Mouse (Mus musculus): ENCODE measurements around the gene Tomm7.
A peak's percentile ranks its signal among the peaks of the same experiment; 100 is the strongest.
"Not testable (repeated sequence)": the region's sequence is repeated elsewhere in the genome, so short reads cannot be mapped to it uniquely, and the experiment has no call there.

Tomm7 gene

DNA sequence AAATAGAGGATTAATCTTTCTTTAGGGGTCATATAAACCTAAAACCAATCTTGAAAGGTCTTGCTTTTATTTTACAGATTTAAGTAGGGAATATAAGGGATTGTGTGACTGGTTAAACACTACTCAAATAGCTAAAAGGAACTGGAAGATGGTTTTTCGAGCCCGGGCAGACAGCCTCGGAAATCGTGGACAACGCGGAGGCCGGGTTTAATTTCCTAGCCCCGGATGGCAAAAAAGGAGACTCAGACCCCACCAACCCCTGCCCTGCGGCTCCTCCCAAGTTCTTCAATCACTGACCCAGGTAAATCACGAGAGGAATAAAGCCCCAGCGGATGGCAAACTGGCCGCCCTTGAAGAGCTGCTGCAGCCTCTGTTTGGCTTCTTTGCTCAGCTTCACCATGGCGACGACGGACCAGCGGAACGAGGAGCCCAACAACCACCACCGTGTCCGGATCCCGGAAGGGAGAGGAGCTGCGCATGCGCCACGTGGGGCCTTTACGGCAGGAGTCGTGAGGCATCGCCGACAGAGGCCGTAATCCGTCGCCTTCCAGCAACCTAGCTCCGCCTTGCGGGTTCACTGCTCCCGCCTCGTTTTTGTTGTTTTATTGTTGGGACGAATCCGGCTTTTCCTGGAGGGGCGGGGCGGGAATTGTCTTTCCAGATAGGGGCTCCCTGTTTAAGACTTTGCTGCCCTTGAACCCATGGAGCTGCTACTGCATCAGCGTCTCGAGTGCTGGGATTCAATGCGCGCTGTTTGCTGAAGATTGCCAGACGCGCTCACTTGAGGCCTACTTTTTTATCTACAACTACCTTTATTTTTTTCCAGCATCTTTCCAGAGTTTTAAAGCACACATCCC is at the start of gene Tomm7:
Gene Tomm7, minus strand, starts transcription at position 488 of the 857 bp plus-strand sequence.
- peak; percentile 95 to 96 for DNase-seq

DNA sequence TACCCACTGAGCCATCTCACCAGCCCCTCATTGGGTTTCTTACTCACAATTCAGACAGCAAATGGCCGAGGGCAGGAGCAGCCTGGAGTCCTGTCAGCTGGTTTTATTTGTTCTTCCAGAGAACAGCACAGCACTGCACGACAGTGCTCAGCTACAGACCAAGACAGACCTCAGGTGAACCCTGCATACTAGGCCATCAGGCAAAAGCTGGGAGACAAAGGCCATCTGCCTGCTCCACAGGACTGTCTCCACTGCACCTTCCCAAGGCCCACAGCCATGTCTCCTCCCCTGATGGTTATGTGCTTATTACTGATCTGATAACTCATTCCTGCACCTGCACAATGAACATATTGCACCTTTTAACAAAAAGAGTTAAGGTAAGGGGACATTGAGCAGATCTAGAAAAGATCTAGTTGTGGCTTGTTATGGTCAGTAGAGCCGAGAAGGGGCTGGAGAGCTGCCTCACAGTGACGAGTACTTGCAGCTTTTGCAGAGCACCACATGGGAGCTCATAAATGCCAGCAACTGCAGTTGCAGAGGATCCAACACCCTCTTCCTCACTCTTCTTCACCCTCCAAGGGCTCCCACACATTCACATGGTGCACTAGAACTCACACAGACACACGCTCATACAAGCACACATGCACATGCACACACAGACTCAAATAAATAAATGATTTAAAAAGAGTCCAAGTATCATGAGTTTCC is 49.3 kb upstream of the Tomm7 start:
- DNase-seq: no peak

DNA sequence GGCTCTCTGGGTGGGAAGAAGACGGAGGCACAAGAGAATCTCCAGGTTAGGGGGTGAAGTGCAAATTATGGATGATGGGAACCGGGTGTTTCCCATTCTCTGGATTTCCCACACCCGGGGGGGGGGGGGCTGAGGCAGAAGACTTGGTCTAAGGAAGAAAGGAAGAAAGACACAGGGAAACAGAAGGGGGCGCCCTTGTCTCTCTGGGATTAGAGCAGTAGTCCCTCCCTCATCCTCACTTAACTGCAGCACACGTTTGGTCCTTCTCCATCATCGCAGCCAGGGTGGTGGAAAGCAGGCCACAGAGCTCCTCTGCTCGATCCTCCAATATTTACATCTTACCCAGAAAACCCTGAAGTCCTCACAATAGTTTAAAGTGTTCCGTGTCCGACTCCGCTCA is 46.8 kb upstream of the Tomm7 start:
- peak; percentile 57 to 66 for DNase-seq

DNA sequence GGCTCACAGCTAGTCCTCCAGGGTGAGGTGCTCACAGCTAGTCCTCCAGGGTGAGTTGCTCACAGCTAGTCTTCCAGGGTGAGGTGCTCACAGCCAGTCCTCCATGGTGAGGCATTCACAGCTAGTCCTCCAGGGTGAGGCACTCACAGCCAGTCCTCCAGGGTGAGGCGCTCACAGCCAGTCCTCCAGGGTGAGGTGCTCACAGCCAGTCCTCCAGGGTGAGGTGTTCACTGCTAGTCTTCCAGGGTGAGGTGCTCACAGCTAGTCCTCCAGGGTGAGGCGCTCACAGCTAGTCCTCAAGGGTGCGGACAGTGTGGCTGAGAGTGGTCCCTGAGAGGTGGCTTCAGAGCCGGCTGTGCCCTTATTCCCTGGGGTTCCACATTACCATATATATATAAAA is 45.5 kb upstream of the Tomm7 start:
- DNase-seq: no peak

DNA sequence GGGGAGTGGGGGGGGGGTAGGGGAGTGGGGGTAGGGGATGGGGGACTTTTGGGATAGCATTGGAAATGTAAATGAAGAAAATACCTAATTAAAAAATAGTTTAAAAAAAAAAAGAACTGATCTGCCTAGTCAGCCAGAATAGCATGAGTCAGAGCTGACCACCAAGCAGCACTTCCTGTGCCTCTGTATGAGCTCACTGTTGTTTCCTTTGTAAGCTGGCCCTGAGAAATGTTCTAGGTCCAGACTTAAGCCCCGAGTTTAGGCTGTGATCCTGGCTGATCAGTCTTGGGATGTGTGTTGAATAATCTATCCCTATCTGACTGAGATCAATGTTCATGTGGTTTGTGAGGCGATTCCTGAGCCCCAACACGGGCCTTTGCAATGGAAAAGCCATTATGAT is 43.1 kb upstream of the Tomm7 start:
- no peak for DNase-seq

DNA sequence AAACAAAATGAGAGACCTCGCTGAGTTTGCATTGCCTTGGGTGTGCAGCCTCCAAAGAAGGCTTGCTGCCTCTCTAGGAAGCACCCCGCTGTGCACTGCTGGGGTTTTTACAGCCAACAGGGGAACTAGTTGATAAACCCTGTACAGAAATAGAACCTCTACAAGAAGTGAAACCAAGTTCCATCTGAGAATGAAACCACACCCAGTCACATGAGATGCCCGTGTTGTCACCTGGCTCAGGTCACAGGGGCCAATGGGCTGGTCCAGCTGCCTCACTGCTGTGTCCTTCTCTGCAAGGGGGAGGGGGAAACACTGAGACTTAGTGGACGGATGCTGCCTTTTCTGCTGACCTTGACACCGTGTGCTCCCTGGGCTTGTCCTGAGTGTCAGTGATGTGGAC is 30.5 kb upstream of the Tomm7 start:
- DNase-seq: peak; percentile 80 to 84

DNA sequence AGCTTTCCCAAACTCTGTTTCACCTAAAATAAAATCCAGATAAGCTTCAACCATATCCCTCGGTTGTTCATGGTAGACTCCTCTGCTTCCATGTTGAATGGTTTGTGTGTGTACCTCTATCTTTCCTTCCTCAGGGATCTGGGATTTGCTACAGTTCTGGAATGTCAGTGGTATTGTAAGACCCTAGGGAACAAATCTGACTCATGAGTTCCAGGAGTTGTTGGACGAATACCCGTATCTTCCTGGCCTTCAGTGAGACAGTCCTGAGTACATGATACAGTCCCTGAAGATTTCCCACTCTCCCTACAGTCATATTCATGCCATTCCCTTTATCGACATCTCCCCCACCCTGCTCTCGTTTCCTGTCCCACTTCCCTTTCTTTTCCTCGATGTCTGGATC is 28.6 kb upstream of the Tomm7 start:
- no peak for DNase-seq

DNA sequence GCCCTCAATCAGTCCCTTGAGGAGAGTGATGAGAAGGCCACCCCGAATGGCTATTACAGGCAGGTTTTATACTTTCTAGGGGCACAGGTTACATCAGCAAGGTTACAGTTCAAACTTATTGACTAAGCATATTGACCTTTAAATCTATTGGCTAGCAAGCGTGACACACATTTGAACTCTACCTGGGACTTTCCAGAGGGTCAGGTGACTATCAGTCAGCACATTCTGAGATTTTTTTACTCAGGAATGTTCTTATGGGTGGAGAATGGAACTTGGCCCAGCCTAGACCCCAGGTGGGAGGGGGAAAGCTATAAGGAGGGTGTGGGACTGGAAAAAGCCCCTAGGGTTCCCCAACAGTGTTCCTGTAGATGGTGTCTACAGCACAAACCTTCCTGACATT is 27.4 kb upstream of the Tomm7 start:
- not testable (repeated sequence) for DNase-seq

DNA sequence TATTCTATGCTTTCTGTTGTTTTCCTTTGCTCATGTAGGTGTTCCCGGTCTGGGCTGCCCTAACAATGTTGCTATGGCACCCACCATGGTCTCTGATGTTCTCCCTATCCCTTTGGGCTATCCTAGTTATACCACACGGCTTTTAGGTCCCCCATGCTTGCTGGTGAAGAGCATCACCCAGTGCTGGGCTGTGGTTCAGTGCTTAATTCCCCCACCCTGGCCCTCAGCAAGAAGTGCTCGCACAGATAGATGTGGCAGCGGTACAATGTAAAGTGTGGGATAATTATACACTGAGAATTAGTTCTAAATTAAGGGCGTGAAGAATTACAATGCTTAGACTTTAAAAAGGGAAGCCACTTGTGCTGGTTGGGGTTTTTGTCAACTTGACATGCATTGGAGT is 22.0 kb upstream of the Tomm7 start:
- DNase-seq: no peak

DNA sequence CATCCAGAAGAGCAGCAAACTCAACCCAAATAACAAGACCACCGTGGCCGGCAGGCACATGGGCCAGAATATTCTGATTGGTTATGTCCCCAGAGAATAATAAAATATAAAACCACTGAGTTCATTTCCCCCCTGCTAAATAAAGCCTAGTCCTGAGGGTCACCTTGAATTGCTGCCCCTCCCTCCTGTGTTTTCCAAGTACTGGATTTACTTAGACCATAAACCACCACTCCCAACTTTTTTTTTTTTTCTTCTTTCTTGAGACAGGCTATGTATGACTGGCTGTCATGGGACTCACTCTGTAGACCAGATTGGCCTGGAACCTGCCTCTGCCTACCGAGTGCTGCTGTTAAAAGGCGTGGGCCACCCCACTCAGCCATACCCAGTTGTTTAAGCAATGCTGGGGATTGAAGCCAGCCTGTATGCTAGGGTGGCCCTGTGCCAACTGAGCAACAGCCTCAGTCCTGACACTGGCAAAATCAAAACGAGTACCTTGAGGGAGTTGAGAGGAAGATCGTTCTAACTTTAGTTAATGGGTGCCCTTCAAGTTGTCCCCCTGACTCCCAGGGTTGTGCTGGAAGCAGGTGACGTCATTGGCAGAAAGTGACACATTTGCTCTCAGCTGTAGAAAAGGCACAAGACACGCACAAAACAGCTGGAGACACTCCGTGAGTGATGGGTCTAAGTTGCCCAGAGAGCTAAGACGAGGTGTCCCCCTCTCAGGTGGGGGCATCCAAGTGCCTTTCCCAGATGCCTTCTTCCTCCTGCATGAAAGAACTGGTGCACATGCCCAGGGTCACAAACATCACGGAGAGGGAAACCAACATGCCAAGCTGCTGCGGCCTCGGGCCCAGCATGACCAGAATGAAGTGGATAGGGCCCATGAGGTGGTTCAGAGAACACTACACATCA is 20.3 kb upstream of the Tomm7 start:
- DNase-seq: no peak

DNA sequence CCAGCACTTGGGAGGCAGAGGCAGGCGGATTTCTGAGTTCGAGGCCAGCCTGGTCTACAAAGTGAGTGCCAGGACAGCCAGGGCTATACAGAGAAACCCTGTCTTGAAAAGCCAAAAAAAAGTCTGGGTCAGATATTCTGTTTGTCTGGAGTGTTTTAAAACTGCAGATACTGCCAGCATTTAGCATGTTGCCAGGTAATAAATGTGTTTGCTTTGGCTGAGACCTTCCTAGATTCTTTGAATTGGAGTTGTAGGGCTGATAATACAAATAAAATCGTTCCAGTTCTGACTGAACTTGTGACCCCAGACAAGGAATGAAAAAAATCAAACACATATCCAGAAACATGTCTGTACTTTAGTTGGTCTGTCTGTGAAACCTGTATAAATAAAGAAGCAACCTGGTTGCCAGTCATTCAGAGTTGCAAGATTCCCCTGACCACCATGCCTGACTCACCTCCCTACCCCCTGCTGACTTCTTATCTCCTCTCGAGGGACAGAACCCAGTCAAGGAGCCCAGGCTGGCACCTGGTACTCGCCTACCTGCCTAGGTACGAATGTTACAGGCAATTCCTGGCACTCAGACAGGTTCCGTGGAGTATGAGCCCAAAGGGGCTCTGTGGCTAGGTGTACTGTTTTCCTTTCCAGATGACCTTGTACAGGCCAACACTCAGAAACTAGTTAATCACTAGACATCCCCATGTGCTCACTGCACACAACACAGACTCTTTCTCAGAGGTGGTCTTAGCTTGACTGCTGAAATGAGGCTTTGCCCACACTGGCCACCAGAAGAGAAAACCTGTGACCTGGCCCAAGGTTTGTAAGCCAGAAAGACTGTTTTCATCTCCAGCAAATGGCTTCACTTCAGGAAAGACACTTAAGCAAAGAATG is 19.4 kb upstream of the Tomm7 start:
- DNase-seq: no peak

DNA sequence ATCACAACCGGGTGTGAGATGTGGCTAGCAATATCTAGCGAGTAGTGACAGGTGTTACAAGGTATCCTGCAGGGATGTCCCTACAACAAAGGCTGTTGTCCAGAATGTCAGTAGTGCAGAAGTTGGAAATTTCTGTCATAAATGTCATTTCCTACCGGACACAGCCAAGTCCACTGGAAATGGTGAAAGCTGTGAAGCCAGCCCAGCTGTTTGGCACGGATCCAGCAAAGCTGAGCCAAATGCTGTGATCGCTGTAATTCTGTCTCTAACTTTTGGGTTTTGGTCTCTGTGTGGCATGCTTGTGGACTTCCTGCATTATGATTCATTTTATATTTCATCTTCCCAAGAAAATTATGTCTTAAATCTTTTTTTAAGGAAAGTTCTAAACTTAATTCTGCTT is 18.3 kb upstream of the Tomm7 start:
- no peak for DNase-seq

DNA sequence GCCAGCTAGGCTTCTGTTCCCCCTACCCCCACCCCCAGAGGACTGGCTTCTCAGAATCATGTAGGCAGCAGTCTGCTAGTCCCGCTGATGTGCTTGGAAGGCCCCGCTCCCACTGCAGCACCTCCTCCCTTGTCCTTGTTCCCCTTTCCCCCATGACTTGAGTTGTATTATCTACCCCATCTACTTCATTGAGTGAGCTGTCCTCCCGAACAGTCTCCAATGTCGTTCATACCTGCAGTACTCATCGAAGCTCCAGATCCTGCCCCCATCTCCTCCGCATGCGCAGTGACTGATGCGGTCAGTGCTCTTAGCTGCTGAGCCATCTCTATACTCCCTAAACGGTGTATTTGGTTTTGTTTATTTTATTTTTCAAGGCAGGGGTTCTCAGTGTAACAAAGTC is 17.8 kb upstream of the Tomm7 start:
- DNase-seq: no peak

DNA sequence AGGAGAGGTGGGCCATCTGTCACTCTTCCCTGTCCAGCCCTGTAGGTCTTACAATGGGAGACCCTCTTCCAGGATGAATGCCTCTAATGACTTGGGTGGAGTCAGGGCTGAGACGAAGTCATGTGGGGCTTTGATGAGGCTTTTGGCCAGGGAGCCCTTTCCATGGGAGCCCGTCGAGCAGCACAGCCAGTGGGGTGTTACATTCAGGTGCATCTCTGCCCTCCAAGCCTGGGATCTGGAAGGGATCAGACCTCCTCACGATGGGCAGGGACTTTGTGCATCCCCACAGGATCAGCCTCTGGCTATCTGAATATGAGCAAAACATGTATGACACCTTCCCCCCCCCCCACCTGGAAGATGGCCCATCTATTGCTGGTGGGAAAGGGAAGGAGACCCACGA is 15.9 kb upstream of the Tomm7 start:
- no peak for DNase-seq

DNA sequence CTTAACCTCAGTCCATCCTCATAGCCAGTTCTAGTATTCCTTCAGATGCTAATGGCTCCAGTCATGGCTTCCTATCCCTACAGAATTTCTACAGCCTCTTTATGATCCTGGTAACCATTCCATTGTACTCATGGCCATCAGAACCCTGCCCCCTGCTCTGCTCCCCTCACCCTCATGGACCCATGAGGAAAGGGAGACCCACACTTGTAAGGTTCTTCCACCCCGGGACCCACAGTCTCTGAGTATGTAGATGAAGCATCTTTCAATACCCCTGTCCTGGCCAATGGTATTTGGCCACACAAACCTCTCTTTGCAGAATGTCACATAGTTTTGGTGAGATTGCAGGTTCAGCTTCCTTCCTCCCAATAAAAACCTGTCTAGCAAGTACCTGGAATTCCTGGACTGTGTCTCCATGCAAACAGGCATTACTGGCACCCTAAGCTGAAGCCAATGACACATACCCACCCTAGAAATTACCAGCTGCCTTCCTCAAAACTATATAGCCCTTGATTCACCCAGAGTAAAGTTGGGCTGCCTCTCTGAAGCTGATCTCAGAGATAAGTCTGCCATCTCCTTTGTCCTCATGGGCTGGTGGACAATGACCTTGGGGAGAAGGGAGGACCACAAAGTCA is 15.2 kb upstream of the Tomm7 start:
- DNase-seq: no peak

DNA sequence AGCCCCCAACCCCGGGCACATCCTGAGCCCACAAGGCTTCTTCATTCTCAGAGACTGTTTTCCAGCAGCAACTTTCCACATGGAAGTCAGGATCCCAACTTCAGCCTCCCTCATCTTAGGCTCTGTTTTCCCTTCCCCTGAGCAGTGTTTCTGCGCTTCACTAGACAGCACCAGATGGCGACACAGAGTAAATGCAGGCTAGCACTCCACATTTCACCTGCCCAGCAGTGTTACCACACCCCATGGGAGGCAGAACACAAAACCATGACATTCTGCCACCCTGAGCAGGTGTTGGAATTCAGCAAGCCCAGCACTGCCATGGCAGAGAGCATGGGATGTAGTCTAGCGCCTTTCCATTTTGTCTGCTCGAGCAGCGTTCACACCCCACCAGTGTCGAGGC is 14.7 kb upstream of the Tomm7 start:
- DNase-seq: peak; percentile 19 to 21

DNA sequence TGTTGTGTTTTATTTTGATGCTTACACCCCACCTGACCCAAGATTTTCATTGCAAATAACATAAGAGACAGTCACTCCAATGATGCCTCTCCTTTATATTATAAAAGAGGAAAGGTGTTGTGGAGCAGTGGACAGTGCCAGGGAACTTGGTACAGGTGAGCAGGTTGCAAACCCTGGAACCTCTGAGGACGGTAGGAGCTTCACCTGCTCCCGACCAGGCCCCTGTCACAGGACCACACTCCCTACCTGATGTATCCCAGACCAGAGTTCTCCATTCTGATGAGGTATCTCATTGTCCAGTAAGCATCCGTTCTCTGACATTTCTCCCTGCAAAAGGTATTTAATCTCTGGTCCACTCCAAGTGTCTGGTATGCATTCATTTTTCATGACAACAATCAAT is 14.0 kb upstream of the Tomm7 start:
- DNase-seq: no peak

DNA sequence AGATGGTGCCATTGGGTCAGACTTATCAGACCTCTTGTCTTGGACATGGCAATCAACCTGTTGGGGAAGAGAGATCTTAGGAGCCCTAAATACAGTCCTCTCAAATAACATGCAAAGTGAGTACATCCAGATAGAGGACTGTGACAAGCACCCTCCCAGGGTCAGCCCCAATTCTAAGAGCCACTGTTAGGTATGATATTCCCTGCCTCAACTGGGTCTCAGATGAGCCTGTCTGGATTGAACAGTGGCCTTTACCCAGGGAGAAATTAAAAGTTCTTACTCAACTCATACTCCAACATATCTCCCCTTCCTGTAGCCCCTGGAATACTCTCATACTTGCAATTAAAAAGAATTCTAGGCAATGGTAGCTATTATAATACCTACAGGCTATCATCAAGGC is 13.2 kb upstream of the Tomm7 start:
- no peak for DNase-seq

DNA sequence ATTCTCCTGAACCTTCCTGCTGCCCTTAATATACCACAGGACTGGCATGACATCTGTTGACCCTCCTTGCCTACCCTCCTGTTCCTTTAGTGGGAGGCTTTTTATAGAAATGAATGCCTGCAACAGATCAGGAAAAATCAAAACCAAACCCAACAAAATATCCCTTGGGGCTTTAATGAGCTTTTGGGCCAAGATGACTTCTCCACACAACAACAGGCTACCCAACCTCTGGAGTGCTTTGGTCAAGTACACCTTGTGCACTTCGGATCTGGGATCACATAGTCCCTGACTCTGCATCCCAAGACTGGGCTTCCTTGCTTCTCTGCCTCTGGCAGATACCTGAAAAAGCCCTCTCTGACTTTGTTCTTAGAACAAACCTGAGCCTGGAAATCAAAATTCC is 12.2 kb upstream of the Tomm7 start:
- DNase-seq: no peak

DNA sequence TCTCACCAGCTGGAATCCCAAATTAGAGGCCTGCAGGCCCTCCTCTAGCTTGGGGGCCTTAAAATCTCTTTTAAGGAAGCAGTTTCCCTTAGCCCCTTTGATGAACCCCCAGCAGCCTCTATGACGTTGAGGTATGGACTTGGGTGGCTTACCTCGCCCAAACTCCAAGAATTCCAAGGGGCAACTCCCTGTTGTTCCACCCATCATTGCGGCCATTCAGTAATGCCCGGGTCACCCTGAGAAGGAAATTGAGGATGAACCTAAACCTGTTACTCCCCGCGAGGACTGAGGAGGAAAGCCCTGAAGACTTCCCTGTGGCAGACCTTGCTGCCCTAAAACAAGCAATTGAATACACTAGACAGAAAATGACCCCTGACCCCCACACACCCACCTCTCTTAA is 11.5 kb upstream of the Tomm7 start:
- DNase-seq: no peak

DNA sequence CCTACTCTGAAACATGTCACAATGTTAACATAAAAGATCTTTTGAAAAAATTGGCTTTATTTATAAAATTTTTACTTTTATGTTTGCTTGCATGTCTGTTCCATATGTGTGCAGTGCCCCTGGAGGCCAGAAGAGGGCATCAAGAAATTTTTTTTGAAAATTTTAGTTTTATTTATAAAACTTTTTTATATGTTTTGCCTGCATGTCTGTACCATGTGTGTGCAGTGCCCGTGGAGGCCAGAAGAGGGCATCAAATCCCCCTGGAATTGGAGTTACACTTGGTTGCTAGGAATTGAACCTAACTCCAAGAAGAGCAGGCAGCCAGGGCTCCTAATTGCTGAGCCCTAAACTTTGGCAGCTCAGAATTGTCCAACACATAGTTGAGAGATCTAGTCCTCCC is 9.0 kb upstream of the Tomm7 start:
- peak; percentile 70 to 75 for DNase-seq

DNA sequence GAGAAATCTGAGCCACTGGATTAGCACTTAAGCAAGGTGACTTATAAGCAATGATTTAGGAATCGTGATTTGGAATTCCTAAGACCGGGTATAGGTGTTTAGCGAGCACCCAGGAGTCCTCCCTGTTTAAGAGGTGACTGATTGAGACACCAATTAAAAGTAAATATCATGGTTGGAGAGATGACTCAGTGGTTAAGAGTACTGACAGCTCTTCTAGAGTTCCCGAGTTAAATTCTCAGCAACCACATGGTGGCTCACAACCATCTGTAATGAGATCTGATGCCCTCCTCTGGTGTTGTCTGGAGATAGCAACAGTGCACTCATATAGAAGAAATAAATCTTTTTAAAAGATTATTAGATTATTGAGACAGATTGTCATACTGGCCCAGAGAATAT is 7.2 kb upstream of the Tomm7 start:
- DNase-seq: not testable (repeated sequence)
